Mouse (Mus musculus) liver, postnatal 0 days (tissue): ENCODE measurements at regions not wholly inside any gene's neighbourhood (a gene's known extent, or its start where the extent isn't known, plus 50 kb on each side); places are given as distances from the start of the nearest gene placed in this dataset.

Experiments used
- CTCF ChIP-seq: sonication (generic); IDR thresholded peaks from 2 replicates; pipeline ENCODE4 v1.5.1; 2016; ENCODE audit warnings: antibody characterized with exemption, low read depth
- EP300 ChIP-seq: IDR thresholded peaks from 2 replicates; pipeline ENCODE4 v1.6.1; 2016; ENCODE audit warnings: antibody characterized with exemption, low read depth, mild to moderate bottlenecking

DNA sequence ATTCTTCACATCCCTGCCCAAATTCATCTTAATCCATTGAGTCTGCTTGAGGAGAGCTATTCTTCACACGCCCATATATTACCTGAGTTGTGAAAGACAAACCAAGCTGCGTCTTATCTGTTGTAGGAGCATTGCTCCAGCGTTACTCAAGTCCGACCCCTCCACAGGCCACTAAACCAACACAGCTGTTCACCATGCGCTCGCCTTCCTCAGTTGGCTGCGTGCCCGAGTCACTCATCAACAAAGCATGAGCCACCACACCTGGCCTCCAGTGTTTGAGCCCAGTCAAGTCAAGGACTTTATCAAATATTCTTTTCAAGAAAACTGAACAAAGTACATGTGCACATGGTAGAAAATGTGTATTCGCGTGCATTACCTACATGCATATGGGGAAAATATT lies 504.7 kb upstream of the Atp11b start:
- no peak for TF ChIP-seq EP300
- TF ChIP-seq CTCF, result no peak
